Mouse (Mus musculus) adrenal gland, postnatal 36 days (tissue): ENCODE measurements around the gene Ski. TPM values are rescaled to one million over a fixed set of nuclear protein-coding genes. Genes with fewer than 3 reads are reported as not detected.
"Not testable (repeated sequence)": the region's sequence is repeated elsewhere in the genome, so short reads cannot be mapped to it uniquely, and the experiment has no call there.

Experiments used
- DNase-seq, 2 experiments: peaks; one replicate each; pipeline ENCODE4 v3.0.0; 2021; ENCODE audit warnings: mixed read lengths in 1 of 2
- long read RNA-seq, 2 experiments: library from polyadenylated mRNA; stranded (forward); transcript quantifications; one replicate each; pipeline ENCODE4 v2.0.0; 2021; ENCODE audit warnings: borderline sequencing depth in 2 of 2
- total RNA-seq, 2 experiments: library from RNA; stranded (reverse); gene quantifications; 2 replicates each; pipeline ENCODE4 v1.2.3; 2021

Gene Ski
- total RNA-seq, result 10 to 100 TPM; 55.5 to 88.7 TPM
- long read RNA-seq, experiment 1, full-length matches to known transcripts, result 4 of 24 reads
- long read RNA-seq, experiment 1, partial matches to known transcripts, result 0 of 24 reads
- long read RNA-seq, experiment 1, other reads (novel, unspliced or antisense), result 20 of 24 reads
- long read RNA-seq, experiment 2, full-length matches to known transcripts, result 7 of 19 reads
- long read RNA-seq, experiment 2, partial matches to known transcripts, result 3 of 19 reads
- long read RNA-seq, experiment 2, other reads (novel, unspliced or antisense), result 9 of 19 reads

GRCm38 (mm10) chr4:155222552-155222840 lies at the start of gene Ski:
TSS of gene Ski (minus strand) at chr4:155222592.
- DNase-seq, result no peak

- DNase-seq, result peak; percentile 75 to 86
Observed at GRCm38 (mm10) chr4:155268382-155268781, 46.0 kb upstream of the Ski start.

GRCm38 (mm10) chr4:155267639-155268175 lies 45.3 kb upstream of the Ski start:
- DNase-seq, result peak in 1 of 2 experiments; percentile 25

GRCm38 (mm10) chr4:155267047-155267543 lies 44.7 kb upstream of the Ski start:
- DNase-seq, result peak in 1 of 2 experiments; percentile 36

GRCm38 (mm10) chr4:155264521-155265321 lies 42.3 kb upstream of the Ski start:
- DNase-seq, result no peak

GRCm38 (mm10) chr4:155252253-155252652 lies 29.9 kb upstream of the Ski start:
- DNase-seq, result no peak

GRCm38 (mm10) chr4:155251147-155251546 lies 28.8 kb upstream of the Ski start:
- no peak for DNase-seq

GRCm38 (mm10) chr4:155250361-155251117 lies 28.1 kb upstream of the Ski start:
- peak; percentile 37 to 38 for DNase-seq

- peak; percentile 93 to 94 for DNase-seq
Observed at GRCm38 (mm10) chr4:155249648-155250351, 27.4 kb upstream of the Ski start, which contains the start of gene Faap20. TSS of gene Faap20 (plus strand) at chr4:155249802.

- DNase-seq, result peak; percentile 90 to 93
Observed at GRCm38 (mm10) chr4:155249257-155249647, 26.9 kb upstream of the Ski start.

- not testable (repeated sequence) for DNase-seq
Observed at GRCm38 (mm10) chr4:155248054-155248453, 25.7 kb upstream of the Ski start.

- no peak for DNase-seq
Observed at GRCm38 (mm10) chr4:155246691-155247105, 24.3 kb upstream of the Ski start.

GRCm38 (mm10) chr4:155245770-155246492 lies 23.5 kb upstream of the Ski start:
- no peak for DNase-seq

- no peak for DNase-seq
Observed at GRCm38 (mm10) chr4:155243233-155243632, 20.8 kb upstream of the Ski start.

- no peak for DNase-seq
Observed at GRCm38 (mm10) chr4:155242292-155242691, 19.9 kb upstream of the Ski start.

- DNase-seq, result no peak
Observed at GRCm38 (mm10) chr4:155241789-155242188, 19.4 kb upstream of the Ski start.

- DNase-seq, result no peak
Observed at GRCm38 (mm10) chr4:155239494-155239893, 17.1 kb upstream of the Ski start.

GRCm38 (mm10) chr4:155238276-155238675 lies 15.9 kb upstream of the Ski start:
- no peak for DNase-seq

GRCm38 (mm10) chr4:155236737-155237385 lies 14.5 kb upstream of the Ski start:
- DNase-seq, result no peak
